Mouse (Mus musculus) megakaryocyte, embryonic 14.5 days (primary cell): ENCODE measurements at regions not wholly inside any gene's neighbourhood (a gene's known extent, or its start where the extent isn't known, plus 50 kb on each side); places are given as distances from the start of the nearest gene placed in this dataset.

ENCODE experiments used
- FLI1 ChIP-seq: IDR thresholded peaks from 2 replicates; pipeline ENCODE4 v1.6.1; 2012; ENCODE audit warnings: low read length, inconsistent platforms, mixed read lengths
- GATA1 ChIP-seq: IDR thresholded peaks from 3 replicates; pipeline ENCODE4 v1.6.1; 2012; ENCODE audit warnings: mixed read lengths, low read length, inconsistent platforms, borderline replicate concordance

- TF ChIP-seq GATA1 (no peak), FLI1 (no peak)
Observed at GRCm38 (mm10) chr3:22025119-22025518, 51.3 kb upstream of the Tbl1xr1 start.
